17 mouse cellular contexts compared by ENCODE assay signal in the genomic region with DNA sequence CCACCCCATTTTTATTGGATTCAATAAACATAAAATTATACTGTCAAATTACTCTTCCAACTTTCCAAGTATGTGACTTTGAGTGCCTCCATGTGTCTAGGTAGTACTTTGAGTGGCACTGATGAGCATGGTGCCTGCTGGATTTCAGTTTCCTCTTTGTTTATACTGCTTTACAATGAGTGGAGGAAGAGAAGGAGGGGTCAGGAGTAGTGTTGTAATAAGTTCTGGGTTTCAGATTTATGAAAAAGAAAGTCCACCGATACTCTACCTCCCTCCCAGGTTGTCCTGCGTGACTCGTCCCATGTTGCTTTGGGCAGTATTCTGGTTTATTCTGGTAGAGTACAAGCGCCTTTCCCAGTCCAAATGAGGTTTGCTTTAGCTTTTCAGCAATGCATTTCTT. TPM values are rescaled to one million over a fixed set of nuclear protein-coding genes. Genes with fewer than 3 reads are reported as not detected.
A peak's percentile ranks its signal among the peaks of the same experiment; 100 is the strongest.
DNase-seq lines count a peak whose midpoint lies in the region; ATAC-seq lines count a peak whose summit lies in the region.
"Had no signal": no experiment of that assay in that cellular context is flagged by ENCODE, and none has a peak within 500 bp of the region (broad histone marks: within the 10 kb centered on the region; RNA-seq: fewer than 3 reads in every experiment).

No protein-coding gene starts in this region.

- peak; percentile 33; the same call in 1 of the 2 replicates for ATAC-seq in kidney, embryonic 16.5 days (ENCODE audit: low FRiP score, low TSS enrichment)
- ATAC-seq in kidney, embryonic 15.5 days (replicated peaks; ENCODE audit: low FRiP score) = no peak
- ATAC-seq in liver, embryonic 16.5 days (ENCODE audit: low read depth) = no peak

- H3K27me3 ChIP-seq in kidney, embryonic 16.5 days (ENCODE audit: insufficient read depth, low read length) = no peaks in the 10 kb centered on the region
- H3K27me3 ChIP-seq in kidney, embryonic 15.5 days = no peaks in the 10 kb centered on the region
- H3K27me3 ChIP-seq in liver, embryonic 16.5 days (ENCODE audit: control insufficient read depth, insufficient read depth, low read depth, low read length) = no peaks in the 10 kb centered on the region
- H3K27me3 ChIP-seq: embryonic facial prominence, embryonic 13.5 days; forebrain, embryonic 12.5 days; heart, embryonic 15.5 days; hindbrain, embryonic 13.5 days had no signal

- H3K27ac ChIP-seq in kidney, embryonic 16.5 days (ENCODE audit: low read length) = no peak overlapping the region
- H3K27ac ChIP-seq in kidney, embryonic 15.5 days = no peak overlapping the region
- no peak overlapping the region for H3K27ac ChIP-seq in liver, embryonic 16.5 days (ENCODE audit: low read length)
- H3K27ac ChIP-seq: embryonic facial prominence, embryonic 13.5 days; forebrain, embryonic 12.5 days; heart, embryonic 15.5 days; hindbrain, embryonic 13.5 days; kidney, postnatal 0 days had no signal

- no peaks in the 10 kb centered on the region for H3K9me3 ChIP-seq in kidney, embryonic 16.5 days (ENCODE audit: low read length)
- no peaks in the 10 kb centered on the region for H3K9me3 ChIP-seq in kidney, embryonic 15.5 days (replicated peaks)
- no peaks in the 10 kb centered on the region for H3K9me3 ChIP-seq in liver, embryonic 16.5 days (replicated peaks; ENCODE audit: control insufficient read depth, low read length)
- H3K9me3 ChIP-seq: embryonic facial prominence, embryonic 13.5 days; forebrain, embryonic 12.5 days; heart, embryonic 15.5 days; hindbrain, embryonic 13.5 days had no signal

- no peak overlapping the region for H3K9ac ChIP-seq in kidney, embryonic 16.5 days (replicated peaks; ENCODE audit: low read length)
- H3K9ac ChIP-seq in kidney, embryonic 15.5 days = no peak overlapping the region
- no peak overlapping the region; the same call in 1 of the 2 replicates for H3K9ac ChIP-seq in liver, embryonic 16.5 days (ENCODE audit: low read depth, low read length)
- H3K9ac ChIP-seq: embryonic facial prominence, embryonic 13.5 days; forebrain, embryonic 12.5 days; heart, embryonic 15.5 days; hindbrain, embryonic 13.5 days had no signal

- H3K4me1 ChIP-seq in kidney, embryonic 16.5 days (ENCODE audit: insufficient read depth, low read length) = no peaks in the 10 kb centered on the region; the same call in 1 of the 2 replicates
- peaks cover 6% of the 10 kb centered on the region; the same call in 1 of the 2 replicates for H3K4me1 ChIP-seq in kidney, embryonic 15.5 days
- peaks cover 4% of the 10 kb centered on the region for H3K4me1 ChIP-seq in liver, embryonic 16.5 days (ENCODE audit: control insufficient read depth, low read depth, low read length)

- WGBS in kidney, embryonic 16.5 days = 55% methylated on average over 4 of the region's 4 CpGs
- WGBS in kidney, embryonic 15.5 days = 61% methylated on average over 4 of the region's 4 CpGs
- 51% methylated on average over 4 of the region's 4 CpGs for WGBS in liver, embryonic 16.5 days (ENCODE audit: insufficient replicate concordance)

- H3K4me2 ChIP-seq in kidney, embryonic 16.5 days (replicated peaks; ENCODE audit: low read depth, low read length) = no peak overlapping the region
- H3K4me2 ChIP-seq in kidney, embryonic 15.5 days = no peak overlapping the region
- H3K4me2 ChIP-seq in liver, embryonic 16.5 days (ENCODE audit: low read depth, low read length) = peak overlapping the region; percentile 26; the same call in 1 of the 2 replicates
- H3K4me2 ChIP-seq: embryonic facial prominence, embryonic 13.5 days; forebrain, embryonic 12.5 days; hindbrain, embryonic 13.5 days had no signal

- no peak overlapping the region for H3K4me3 ChIP-seq in kidney, embryonic 16.5 days (ENCODE audit: low read length)
- no peak overlapping the region for H3K4me3 ChIP-seq in kidney, embryonic 15.5 days (replicated peaks)
- H3K4me3 ChIP-seq in liver, embryonic 16.5 days (ENCODE audit: low read depth, low read length) = no peak overlapping the region
- H3K4me3 ChIP-seq: embryonic facial prominence, embryonic 13.5 days; forebrain, embryonic 12.5 days; heart, embryonic 15.5 days; hindbrain, embryonic 13.5 days had no signal

- H3K36me3 ChIP-seq in kidney, embryonic 16.5 days (ENCODE audit: insufficient read depth, low read length) = no peaks in the 10 kb centered on the region
- no peaks in the 10 kb centered on the region for H3K36me3 ChIP-seq in kidney, embryonic 15.5 days
- H3K36me3 ChIP-seq in liver, embryonic 16.5 days (ENCODE audit: control insufficient read depth, insufficient read depth) = no peaks in the 10 kb centered on the region
- H3K36me3 ChIP-seq: embryonic facial prominence, embryonic 13.5 days; forebrain, embryonic 12.5 days; heart, embryonic 15.5 days; hindbrain, embryonic 13.5 days had no signal

- DNase-seq in testis, postnatal 10 days (ENCODE audit: low spot score) = peak; percentile 23
- DNase-seq in testis, postnatal 14 days (ENCODE audit: low spot score) = no peak
- DNase-seq in right cerebral cortex, postnatal 36 days (ENCODE audit: low spot score in 2 of 2) = no peak
- DNase-seq in spleen, postnatal 4 days (ENCODE audit: low spot score in 2 of 2) = no peak
- DNase-seq: adrenal gland, postnatal 36 days; cerebellum, adult 11-12 months; gastrocnemius, postnatal 10 days; layer of hippocampus, adult 9-11 months; spleen, adult 18-20 months had no signal

RNA-seq across cellular contexts. Expression of gene Ap3b1, which starts 22.7 kb away (rescaled TPM):
- 48.4 and 48.6 TPM in 2 replicates for polyA plus RNA-seq in kidney, embryonic 16.5 days (2015; fragmentation: Nextera tagmentation; extraction: Ambion mirVana)
- polyA plus RNA-seq in kidney, embryonic 15.5 days (2015; fragmentation: Nextera tagmentation; extraction: Ambion mirVana) = 43.9 and 46.7 TPM in 2 replicates
- polyA plus RNA-seq in liver, embryonic 16.5 days (2015; fragmentation: Nextera tagmentation; extraction: Ambion mirVana) = 15.6 and 15.7 TPM in 2 replicates
